Mouse (Mus musculus): ENCODE data around the gene Gpr25. TPM values are rescaled to one million over a fixed set of nuclear protein-coding genes. Genes with fewer than 3 reads are reported as not detected.

The Gpr25 gene
- polyA plus RNA-seq, 1 experiment: 0.12 TPM

Other genes starting within 250 kb of the Gpr25 start
- gene Ascl5, start 210.1 kb downstream of the Gpr25 start, polyA plus RNA-seq (2012; rRNA removed): not detected in 2 replicates
- 2.9 and 3.3 TPM in 2 replicates for gene Cacna1s, start 208.1 kb downstream of the Gpr25 start, polyA plus RNA-seq (2012; rRNA removed)
- gene Kif21b, start 129.5 kb downstream of the Gpr25 start, polyA plus RNA-seq (2012; rRNA removed): 13.6 and 22.5 TPM in 2 replicates
- gene Mroh3, start 48.0 kb downstream of the Gpr25 start, polyA plus RNA-seq (2012; rRNA removed): 2.1 and 3.3 TPM in 2 replicates
- gene Inava, start 26.6 kb downstream of the Gpr25 start, polyA plus RNA-seq (2012; rRNA removed): 56.5 and 57.5 TPM in 2 replicates
- 1.2 and 1.3 TPM in 2 replicates for gene Camsap2, start 85.2 kb upstream of the Gpr25 start, polyA plus RNA-seq (2012; rRNA removed)
- 1.4 and 1.9 TPM in 2 replicates for gene Ddx59, start 154.4 kb upstream of the Gpr25 start, polyA plus RNA-seq (2012; rRNA removed)
- 0.77 and 1.2 TPM in 2 replicates for gene Kif14, start 205.5 kb upstream of the Gpr25 start, polyA plus RNA-seq (2012; rRNA removed)

Data from large intestine, adult 2 months (tissue).